Mouse (Mus musculus): ENCODE results near the gene Pnpla5. TPM values are rescaled to one million over a fixed set of nuclear protein-coding genes. Genes with fewer than 3 reads are reported as not detected.

Gene Pnpla5
- not detected for polyA plus RNA-seq (2015; fragmentation: Illumina TruSeq; extraction: RNeasy Lipid Tissue Mini Kit (QIAGEN cat#74804); ENCODE audit: low read depth, low replicate concordance)

DNA sequence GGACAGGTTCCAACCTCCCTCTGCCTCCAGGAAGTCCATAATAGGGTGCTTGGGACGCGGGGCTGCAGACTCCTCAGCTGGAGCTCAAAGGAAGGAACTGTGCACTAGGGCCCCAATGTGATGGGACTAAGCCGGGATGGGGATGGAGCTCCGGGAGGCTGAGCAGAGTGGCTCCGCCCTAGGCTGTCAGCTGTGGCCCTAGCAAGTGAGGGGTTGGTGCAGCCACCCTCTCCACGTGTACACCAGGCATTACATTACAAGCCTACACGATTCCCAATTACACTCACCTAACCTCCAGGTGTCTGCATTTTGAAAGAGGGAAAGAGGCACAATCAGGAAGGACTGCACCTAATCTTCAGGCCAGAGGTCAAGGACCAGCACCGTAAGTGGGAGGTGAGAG, at the start of gene Pnpla5:
Gene Pnpla5 (minus strand): TSS at position 101 of the 400 bp plus-strand sequence.

DNA sequence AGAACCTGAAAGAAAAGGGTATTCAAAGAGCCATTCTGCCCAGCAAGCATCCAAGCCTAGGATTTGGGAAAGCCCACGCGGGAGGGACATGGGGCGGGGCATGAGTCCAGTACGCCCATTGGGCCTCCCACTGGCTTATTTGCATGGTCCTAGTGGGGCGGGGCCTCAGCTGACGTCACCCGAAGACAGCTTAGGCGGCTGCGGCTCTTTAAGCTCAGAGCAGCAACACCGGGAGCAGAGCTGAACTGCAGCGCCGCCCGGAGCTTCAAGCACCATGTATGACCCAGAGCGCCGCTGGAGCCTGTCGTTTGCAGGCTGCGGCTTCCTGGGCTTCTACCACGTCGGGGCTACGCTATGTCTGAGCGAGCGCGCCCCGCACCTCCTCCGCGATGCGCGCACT, 44.6 kb upstream of the Pnpla5 start, which contains the start of gene Pnpla3:
Gene Pnpla3 (plus strand): TSS at position 238 of the 400 bp plus-strand sequence.

DNA sequence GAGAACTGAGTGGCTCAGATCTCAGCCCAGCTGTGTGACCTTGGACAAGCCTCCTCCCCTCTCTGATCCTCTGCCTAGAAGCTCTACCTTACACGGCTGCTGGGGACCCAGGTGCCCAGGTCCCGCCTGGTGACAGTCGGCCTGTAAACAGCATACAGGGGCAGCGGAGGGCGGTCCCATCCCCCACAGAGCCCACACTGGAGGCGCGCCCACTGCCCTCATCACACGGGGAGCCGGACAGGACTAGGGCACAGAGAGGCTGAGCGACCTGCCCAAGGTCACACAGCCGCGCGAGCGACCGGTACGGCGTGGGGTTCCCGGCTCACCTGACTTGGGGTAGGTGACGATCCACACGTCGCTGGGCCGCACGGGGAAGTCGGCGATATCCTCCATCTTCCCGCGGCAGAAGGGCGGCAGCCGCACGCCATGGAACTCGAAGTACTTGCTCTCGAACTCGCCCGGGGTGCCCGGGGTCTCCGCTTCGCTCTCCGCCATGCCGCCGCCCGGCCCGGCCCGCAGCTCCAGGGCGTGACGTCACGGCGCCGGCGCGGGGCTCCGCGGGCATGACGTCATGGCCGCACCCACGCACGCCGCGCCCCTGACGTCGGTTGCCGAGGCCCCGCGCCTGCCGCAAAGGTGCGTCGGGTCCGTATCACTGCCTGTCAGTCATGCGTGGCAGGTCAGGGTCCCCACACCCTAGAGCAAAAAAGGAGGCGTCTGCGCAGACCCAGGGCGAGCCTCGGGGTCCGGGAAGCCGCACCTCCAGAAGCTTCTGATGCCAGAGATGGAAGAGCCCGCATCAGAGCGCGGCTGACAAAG, 17.7 kb downstream of the Pnpla5 start, which contains the start of gene Sult4a1:
Gene Sult4a1 (minus strand): TSS at position 650 of the 819 bp plus-strand sequence.

GRCm38 (mm10) chr15:84065140-84065539, 57.8 kb downstream of the Pnpla5 start, which contains the start of gene Efcab6:
Gene Efcab6, minus strand, starts transcription at chr15:84065379.

Other genes starting within 250 kb of the Pnpla5 start
- 7.1 TPM for gene Efcab6, start 57.8 kb downstream of the Pnpla5 start, polyA plus RNA-seq (2015; fragmentation: Illumina TruSeq; extraction: RNeasy Lipid Tissue Mini Kit (QIAGEN cat#74804); ENCODE audit: low read depth, low replicate concordance)
- 471 TPM for gene Sult4a1, start 17.4 kb downstream of the Pnpla5 start, polyA plus RNA-seq (2015; fragmentation: Illumina TruSeq; extraction: RNeasy Lipid Tissue Mini Kit (QIAGEN cat#74804); ENCODE audit: low read depth, low replicate concordance)
- gene Pnpla3, start 44.7 kb upstream of the Pnpla5 start, polyA plus RNA-seq (2015; fragmentation: Illumina TruSeq; extraction: RNeasy Lipid Tissue Mini Kit (QIAGEN cat#74804); ENCODE audit: low read depth, low replicate concordance) = 6.8 TPM
- gene Samm50, start 69.1 kb upstream of the Pnpla5 start, polyA plus RNA-seq (2015; fragmentation: Illumina TruSeq; extraction: RNeasy Lipid Tissue Mini Kit (QIAGEN cat#74804); ENCODE audit: low read depth, low replicate concordance) = 93.8 TPM
- gene Parvb, start 108.9 kb upstream of the Pnpla5 start, polyA plus RNA-seq (2015; fragmentation: Illumina TruSeq; extraction: RNeasy Lipid Tissue Mini Kit (QIAGEN cat#74804); ENCODE audit: low read depth, low replicate concordance) = 16.0 TPM
- gene Parvg, start 200.9 kb upstream of the Pnpla5 start, polyA plus RNA-seq (2015; fragmentation: Illumina TruSeq; extraction: RNeasy Lipid Tissue Mini Kit (QIAGEN cat#74804); ENCODE audit: low read depth, low replicate concordance) = 5.5 TPM

Data from brain, adult 10 weeks (tissue).